Mouse (Mus musculus): ENCODE measurements around the gene Upk1b. TPM values are rescaled to one million over a fixed set of nuclear protein-coding genes. Genes with fewer than 3 reads are reported as not detected.

Gene Upk1b
- total and polyA plus RNA-seq, 2 experiments: 0.18 to 0.37 TPM

DNA sequence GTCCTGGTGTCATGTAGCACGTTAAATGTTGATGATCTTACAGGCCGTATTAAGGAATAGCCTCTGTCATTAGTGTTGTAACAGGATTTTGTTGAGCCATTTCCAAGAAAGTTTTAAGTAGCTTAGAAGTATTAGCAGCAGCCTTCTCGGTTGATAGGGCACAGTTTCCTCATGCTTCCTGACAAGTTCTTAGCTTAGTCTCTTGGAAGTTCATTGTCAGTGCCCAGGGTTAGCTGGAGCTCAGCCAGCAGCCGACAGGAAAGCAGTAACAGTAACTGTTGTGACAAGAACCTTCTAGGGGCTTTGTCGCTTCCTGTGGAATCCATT is 44.0 kb downstream of the Upk1b start:
- H3K4me1 ChIP-seq (ENCODE audit: control insufficient read depth, insufficient read depth, low read length): peaks cover 1% of the 10 kb centered on the region; the same call in 1 of the 2 replicates
- TF ChIP-seq CTCF (IDR thresholded peaks at IDR 0.05; ENCODE audit: low read depth, low read length) (no peak), POLR2A (IDR thresholded peaks at IDR 0.05; ENCODE audit: extremely low read depth, insufficient read depth, low read length) (no peak)
- WGBS: 55% methylated on average over 5 of the region's 5 CpGs
- no peak overlapping the region for H3K27ac ChIP-seq (replicated peaks; ENCODE audit: insufficient read depth, low read depth, low read length)
- H3K79me2 ChIP-seq (ENCODE audit: control insufficient read depth, insufficient read depth, low read length): no peaks in the 10 kb centered on the region
- H3K9ac ChIP-seq (ENCODE audit: low read depth, low read length): no peak overlapping the region
- no peaks in the 10 kb centered on the region for H3K36me3 ChIP-seq (ENCODE audit: control insufficient read depth, insufficient read depth, low read length)
- no peaks in the 10 kb centered on the region for H3K27me3 ChIP-seq (ENCODE audit: control insufficient read depth, insufficient read depth, low read length)
- H3K4me3 ChIP-seq (ENCODE audit: insufficient read depth, low read depth, low read length): no peak overlapping the region
- peak; percentile 14 for DNase-seq (ENCODE audit: extremely low read depth, low read depth, low spot score)

GRCm38 (mm10) chr16:38755452-38756176 is 44.5 kb downstream of the Upk1b start:
- Histone ChIP-seq H3K27me3 (ENCODE audit: control insufficient read depth, insufficient read depth, low read length) (no peaks in the 10 kb centered on the region), H3K4me1 (ENCODE audit: control insufficient read depth, insufficient read depth, low read length) (peaks cover 1% of the 10 kb centered on the region; the same call in 1 of the 2 replicates), H3K36me3 (ENCODE audit: control insufficient read depth, insufficient read depth, low read length) (no peaks in the 10 kb centered on the region), H3K4me3 (ENCODE audit: insufficient read depth, low read depth, low read length) (no peak overlapping the region), H3K79me2 (ENCODE audit: control insufficient read depth, insufficient read depth, low read length) (no peaks in the 10 kb centered on the region), H3K27ac (replicated peaks; ENCODE audit: insufficient read depth, low read depth, low read length) (no peak overlapping the region; the same call in 1 of the 2 replicates), H3K9ac (ENCODE audit: low read depth, low read length) (no peak overlapping the region)
- no peak for DNase-seq (ENCODE audit: extremely low read depth, low read depth, low spot score)
- 69% methylated on average over 7 of the region's 7 CpGs for WGBS
- no peak for TF ChIP-seq CTCF (IDR thresholded peaks at IDR 0.05; ENCODE audit: low read depth, low read length)
- no peak for TF ChIP-seq POLR2A (IDR thresholded peaks at IDR 0.05; ENCODE audit: extremely low read depth, insufficient read depth, low read length)

- Histone ChIP-seq H3K4me3 (ENCODE audit: insufficient read depth, low read depth, low read length) (peak overlapping the region; percentile 47), H3K79me2 (ENCODE audit: control insufficient read depth, insufficient read depth, low read length) (no peaks in the 10 kb centered on the region), H3K9ac (ENCODE audit: low read depth, low read length) (peak overlapping the region; percentile 36), H3K27me3 (ENCODE audit: control insufficient read depth, insufficient read depth, low read length) (no peaks in the 10 kb centered on the region), H3K4me1 (ENCODE audit: control insufficient read depth, insufficient read depth, low read length) (peaks cover 1% of the 10 kb centered on the region; the same call in 1 of the 2 replicates), H3K27ac (replicated peaks; ENCODE audit: insufficient read depth, low read depth, low read length) (peak overlapping the region; percentile 39), H3K36me3 (ENCODE audit: control insufficient read depth, insufficient read depth, low read length) (no peaks in the 10 kb centered on the region)
- 59% methylated on average over 11 of the region's 11 CpGs for WGBS
- DNase-seq (ENCODE audit: extremely low read depth, low read depth, low spot score): peak; percentile 16
- TF ChIP-seq CTCF (IDR thresholded peaks at IDR 0.05; ENCODE audit: low read depth, low read length) (no peak), POLR2A (IDR thresholded peaks at IDR 0.05; ENCODE audit: extremely low read depth, insufficient read depth, low read length) (no peak)
Observed at GRCm38 (mm10) chr16:38753631-38754030, 46.5 kb downstream of the Upk1b start.

- H3K4me3 ChIP-seq (ENCODE audit: insufficient read depth, low read depth, low read length): no peak overlapping the region
- H3K36me3 ChIP-seq (ENCODE audit: control insufficient read depth, insufficient read depth, low read length): no peaks in the 10 kb centered on the region
- H3K27me3 ChIP-seq (ENCODE audit: control insufficient read depth, insufficient read depth, low read length): no peaks in the 10 kb centered on the region
- TF ChIP-seq CTCF (IDR thresholded peaks at IDR 0.05; ENCODE audit: low read depth, low read length) (no peak), POLR2A (IDR thresholded peaks at IDR 0.05; ENCODE audit: extremely low read depth, insufficient read depth, low read length) (no peak)
- H3K4me1 ChIP-seq (ENCODE audit: control insufficient read depth, insufficient read depth, low read length): peaks cover 2% of the 10 kb centered on the region; the same call in 1 of the 2 replicates
- WGBS: 73% methylated on average over 6 of the region's 6 CpGs
- no peak overlapping the region for H3K27ac ChIP-seq (replicated peaks; ENCODE audit: insufficient read depth, low read depth, low read length)
- H3K9ac ChIP-seq (ENCODE audit: low read depth, low read length): no peak overlapping the region
- H3K79me2 ChIP-seq (ENCODE audit: control insufficient read depth, insufficient read depth, low read length): no peaks in the 10 kb centered on the region
- DNase-seq (ENCODE audit: extremely low read depth, low read depth, low spot score): no peak
Observed at GRCm38 (mm10) chr16:38750803-38751202, 49.3 kb downstream of the Upk1b start.

- no peak overlapping the region for H3K9ac ChIP-seq (ENCODE audit: low read depth, low read length)
- TF ChIP-seq CTCF (IDR thresholded peaks at IDR 0.05; ENCODE audit: low read depth, low read length) (no peak), POLR2A (IDR thresholded peaks at IDR 0.05; ENCODE audit: extremely low read depth, insufficient read depth, low read length) (no peak)
- no peaks in the 10 kb centered on the region; the same call in 1 of the 2 replicates for H3K27me3 ChIP-seq (ENCODE audit: control insufficient read depth, insufficient read depth, low read length)
- no peak overlapping the region for H3K27ac ChIP-seq (replicated peaks; ENCODE audit: insufficient read depth, low read depth, low read length)
- WGBS: 73% methylated on average over 10 of the region's 10 CpGs
- H3K79me2 ChIP-seq (ENCODE audit: control insufficient read depth, insufficient read depth, low read length): no peaks in the 10 kb centered on the region
- no peaks in the 10 kb centered on the region for H3K36me3 ChIP-seq (ENCODE audit: control insufficient read depth, insufficient read depth, low read length)
- no peak overlapping the region for H3K4me3 ChIP-seq (ENCODE audit: insufficient read depth, low read depth, low read length)
- H3K4me1 ChIP-seq (ENCODE audit: control insufficient read depth, insufficient read depth, low read length): peaks cover 2% of the 10 kb centered on the region; the same call in 1 of the 2 replicates
- no peak for DNase-seq (ENCODE audit: extremely low read depth, low read depth, low spot score)
Observed at GRCm38 (mm10) chr16:38743941-38744673, 56.0 kb downstream of the Upk1b start.

Measured in liver, adult 2 months (tissue).